Mouse (Mus musculus) heart, embryonic 11.5 days (tissue): ENCODE results near the gene Nsun7. TPM values are rescaled to one million over a fixed set of nuclear protein-coding genes. Genes with fewer than 3 reads are reported as not detected.

Experiments used
- ATAC-seq: fragments of 200-750 bp; cut with Nextera tagmentation; replicated peaks from 2 replicates; pipeline ENCODE4 v1.8.0; 2017; ENCODE audit warnings: moderate library complexity; ENCODE audit not compliant: insufficient number of reproducible peaks, low FRiP score, low TSS enrichment
- H3K27ac ChIP-seq: fragments of 300-500 bp; sonication (generic); 2 replicates; pipeline ENCODE4 v1.5.1; 2014; ENCODE audit warnings: mild to moderate bottlenecking, low read depth, low read length
- H3K27me3 ChIP-seq: fragments of 300-500 bp; sonication (generic); 2 replicates; pipeline ENCODE4 v1.6.1; 2014; ENCODE audit warnings: mild to moderate bottlenecking, low read length, mixed read lengths; ENCODE audit not compliant: control insufficient read depth, insufficient read depth
- H3K36me3 ChIP-seq: fragments of 300-500 bp; sonication (generic); 2 replicates; pipeline ENCODE4 v1.6.1; 2014; ENCODE audit warnings: mild to moderate bottlenecking, low read length, moderate library complexity, mixed read lengths; ENCODE audit not compliant: control insufficient read depth, insufficient read depth
- H3K4me1 ChIP-seq: fragments of 300-500 bp; sonication (generic); 2 replicates; pipeline ENCODE4 v1.6.1; 2014; ENCODE audit warnings: low read length; ENCODE audit not compliant: control insufficient read depth, insufficient read depth
- H3K4me2 ChIP-seq: fragments of 300-500 bp; sonication (generic); 2 replicates; pipeline ENCODE4 v1.6.1; 2014; ENCODE audit warnings: mild to moderate bottlenecking, moderate library complexity
- H3K4me3 ChIP-seq: fragments of 300-500 bp; sonication (generic); 2 replicates; pipeline ENCODE4 v1.5.1; 2014; ENCODE audit warnings: low read depth, low read length
- H3K9ac ChIP-seq: fragments of 300-500 bp; sonication (generic); 2 replicates; pipeline ENCODE4 v1.6.1; 2014; ENCODE audit warnings: mild to moderate bottlenecking, low read depth, low read length, moderate library complexity
- H3K9me3 ChIP-seq: fragments of 300-500 bp; sonication (generic); replicated peaks from 2 replicates; pipeline ENCODE4 v1.6.1; 2016; ENCODE audit warnings: low read length; ENCODE audit not compliant: control insufficient read depth
- WGBS: fragments of 180-500 bp; shearing (Covaris S2); extraction: QIAGEN DNeasy Blood & Tissue Kit; methylation state at CpG from one replicate; pipeline ENCODE4 v1.1.7; 2014; ENCODE audit not compliant: insufficient replicate concordance; 5-methylcytosine and 5-hydroxymethylcytosine counted together
- polyA plus RNA-seq: library from polyadenylated mRNA; unstranded; fragments of >200 nt; fragmentation: Nextera tagmentation; extraction: Ambion mirVana; gene quantifications from 2 replicates; pipeline ENCODE4 v1.2.1, GENCODE M21; 2014

Nsun7 gene
- polyA plus RNA-seq, 1 experiment from 2014 or later = 0.23 TPM

DNA sequence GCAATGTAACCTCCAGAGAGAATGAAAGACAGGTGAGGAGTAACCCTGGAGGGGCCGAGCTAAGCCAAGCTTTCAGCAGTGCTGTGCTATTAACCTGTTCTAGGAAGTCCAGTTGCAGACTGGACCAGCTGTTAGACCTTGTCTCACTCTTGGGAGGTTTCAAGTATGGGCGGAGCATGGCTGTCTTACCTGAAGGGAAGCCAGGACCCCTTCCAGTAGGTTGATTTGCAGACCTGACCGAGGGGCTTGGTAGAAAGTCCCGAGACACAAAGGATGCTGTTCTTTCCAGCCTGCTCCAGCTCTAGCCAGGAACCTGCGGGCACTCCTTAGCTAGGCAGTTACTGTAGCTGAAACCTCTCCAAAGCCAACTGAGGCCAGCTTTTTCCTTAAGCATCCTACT, 36.4 kb downstream of the Nsun7 start:
- Histone ChIP-seq H3K4me1 (no peaks in the 10 kb centered on the region), H3K9me3 (no peaks in the 10 kb centered on the region), H3K27ac (no peak overlapping the region), H3K36me3 (no peaks in the 10 kb centered on the region), H3K4me3 (no peak overlapping the region), H3K4me2 (no peak overlapping the region), H3K27me3 (no peaks in the 10 kb centered on the region), H3K9ac (no peak overlapping the region)
- WGBS = 90% methylated on average over 5 of the region's 5 CpGs
- no peak for ATAC-seq

GRCm38 (mm10) chr5:66298856-66299255, 39.2 kb downstream of the Nsun7 start:
- Histone ChIP-seq H3K4me3 (no peak overlapping the region), H3K36me3 (no peaks in the 10 kb centered on the region), H3K9ac (no peak overlapping the region), H3K27ac (no peak overlapping the region), H3K4me2 (no peak overlapping the region), H3K4me1 (no peaks in the 10 kb centered on the region), H3K27me3 (no peaks in the 10 kb centered on the region), H3K9me3 (no peaks in the 10 kb centered on the region)
- WGBS = 92% methylated on average over 6 of the region's 6 CpGs
- ATAC-seq = no peak

DNA sequence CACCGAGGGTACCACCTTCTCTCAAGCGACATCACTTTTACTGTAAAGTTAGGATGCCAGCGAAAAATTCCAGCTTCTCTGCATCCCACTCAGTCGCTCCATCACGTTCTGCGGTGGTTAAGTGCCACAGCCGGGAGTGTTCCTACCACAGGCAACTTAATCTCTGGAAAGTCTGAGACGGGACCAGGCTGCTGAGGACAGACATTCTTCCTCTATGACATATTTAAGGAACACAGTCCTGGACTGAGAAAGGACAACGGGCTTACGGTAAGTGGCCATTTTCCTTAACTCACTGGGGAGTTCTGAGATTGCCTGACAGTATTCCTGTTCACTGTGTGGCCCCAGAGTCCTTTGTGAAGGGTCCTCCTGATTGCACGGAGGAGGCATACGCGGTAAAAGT, 40.9 kb downstream of the Nsun7 start:
- no peaks in the 10 kb centered on the region for H3K36me3 ChIP-seq
- 67% methylated on average over 13 of the region's 13 CpGs for WGBS
- no peaks in the 10 kb centered on the region for H3K9me3 ChIP-seq
- no peaks in the 10 kb centered on the region for H3K4me1 ChIP-seq
- no peaks in the 10 kb centered on the region for H3K27me3 ChIP-seq
- no peak overlapping the region for H3K9ac ChIP-seq
- no peak overlapping the region for H3K4me3 ChIP-seq
- 0 out of 2 replicates have a peak overlapping the region, but pooled peaks have one; percentile 10 for H3K27ac ChIP-seq
- H3K4me2 ChIP-seq = no peak overlapping the region
- ATAC-seq = no peak; the same call in 1 of the 2 replicates

DNA sequence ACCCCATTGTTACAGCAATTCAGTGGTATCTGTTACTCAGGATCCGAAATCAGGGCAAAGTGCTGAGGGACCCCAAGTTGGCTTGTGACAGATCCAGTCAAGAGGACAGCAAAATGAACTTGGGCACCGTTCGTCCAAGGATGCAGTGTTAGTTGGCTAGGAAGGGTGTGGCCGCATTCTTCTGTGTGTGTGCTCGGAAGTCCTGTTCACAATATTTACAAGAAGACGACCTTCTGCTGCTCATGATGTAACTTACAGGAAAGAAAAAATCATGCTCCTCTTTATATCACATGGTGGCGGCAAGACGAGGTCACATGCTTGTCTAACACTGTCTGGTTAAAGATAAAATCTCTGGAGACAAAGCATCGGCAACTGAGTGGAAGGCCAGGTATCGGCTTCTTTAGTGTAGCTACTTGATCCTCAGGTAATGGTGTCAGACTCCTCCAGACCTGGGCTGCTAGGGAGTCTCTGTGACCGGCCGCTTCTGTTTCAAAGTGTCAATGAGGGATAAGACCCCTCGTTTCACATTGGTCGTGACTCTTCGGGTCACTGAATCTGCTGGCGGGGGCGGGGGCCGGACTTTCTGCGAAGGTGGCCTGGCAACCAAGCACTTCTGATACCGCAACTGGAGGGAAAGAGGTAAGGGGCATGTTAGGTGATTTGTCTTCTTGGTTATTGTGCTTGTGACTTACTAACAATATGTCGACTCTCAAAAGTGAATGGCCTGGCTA, 42.6 kb downstream of the Nsun7 start:
- no peaks in the 10 kb centered on the region for H3K27me3 ChIP-seq
- H3K4me2 ChIP-seq = no peak overlapping the region
- H3K36me3 ChIP-seq = no peaks in the 10 kb centered on the region
- 87% methylated on average over 21 of the region's 21 CpGs for WGBS
- H3K9ac ChIP-seq = no peak overlapping the region
- H3K27ac ChIP-seq = no peak overlapping the region
- H3K9me3 ChIP-seq = no peaks in the 10 kb centered on the region
- no peaks in the 10 kb centered on the region for H3K4me1 ChIP-seq
- H3K4me3 ChIP-seq = no peak overlapping the region
- no peak for ATAC-seq

DNA sequence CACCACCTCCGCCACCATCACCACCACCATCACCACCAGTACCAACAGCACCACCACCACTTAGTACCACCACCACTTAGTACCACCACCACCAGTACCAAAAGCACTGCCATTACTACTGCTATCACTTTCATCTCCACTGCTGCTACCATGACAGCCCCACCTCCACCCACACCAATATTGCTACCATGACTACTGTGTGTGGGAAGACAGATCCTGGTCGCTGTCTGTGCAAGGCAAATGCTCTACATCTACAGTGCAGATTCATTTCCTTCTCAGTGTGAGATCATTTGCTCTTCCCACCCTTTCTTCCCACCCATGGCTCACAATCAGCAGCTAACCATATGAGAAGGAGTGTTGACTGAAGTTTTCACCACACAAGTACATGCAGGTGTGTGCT, 43.2 kb downstream of the Nsun7 start:
- Histone ChIP-seq H3K4me2 (no peak overlapping the region), H3K9ac (no peak overlapping the region), H3K4me1 (no peaks in the 10 kb centered on the region), H3K4me3 (no peak overlapping the region), H3K9me3 (no peaks in the 10 kb centered on the region), H3K36me3 (no peaks in the 10 kb centered on the region), H3K27me3 (no peaks in the 10 kb centered on the region), H3K27ac (no peak overlapping the region)
- 83% methylated on average over 2 of the region's 2 CpGs for WGBS
- ATAC-seq = no peak

DNA sequence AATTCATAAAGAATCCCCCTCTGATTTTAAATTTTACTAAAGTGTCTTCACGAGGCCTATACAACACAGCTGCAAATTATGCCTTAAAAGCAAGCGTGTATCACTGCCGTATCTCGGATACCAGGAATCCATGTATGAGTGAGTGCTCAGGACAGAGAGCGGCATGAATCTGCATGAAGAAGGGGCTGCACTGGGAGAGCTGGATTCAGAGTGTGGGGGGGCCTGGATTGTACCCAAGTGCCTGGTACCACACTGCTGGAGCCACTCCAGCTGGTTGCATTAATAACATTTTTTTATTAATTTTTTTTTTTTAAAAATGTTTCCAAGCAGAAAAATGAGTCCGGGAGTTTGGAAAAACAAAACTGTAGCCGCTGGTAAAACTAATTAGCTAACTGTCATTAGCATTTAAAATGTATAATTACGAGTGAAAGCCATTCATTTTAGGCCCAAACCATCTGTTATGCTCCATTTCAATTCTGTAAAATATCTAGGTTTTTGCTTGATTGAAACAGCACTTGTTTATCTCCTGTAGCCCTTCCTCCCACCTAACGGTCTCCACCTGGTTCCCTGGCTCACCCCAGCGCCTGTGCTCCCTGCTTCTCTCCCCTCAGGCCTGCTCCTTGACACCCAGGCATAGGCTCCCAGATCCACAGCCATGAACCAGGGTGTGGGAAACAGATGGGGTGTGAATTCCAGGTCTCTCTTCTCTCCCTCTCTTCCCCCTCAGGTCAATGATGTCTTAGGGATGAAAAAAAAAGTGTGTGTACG, 44.8 kb downstream of the Nsun7 start:
- no peaks in the 10 kb centered on the region for H3K36me3 ChIP-seq
- no peak overlapping the region for H3K9ac ChIP-seq
- no peak overlapping the region for H3K27ac ChIP-seq
- ATAC-seq = no peak
- H3K4me1 ChIP-seq = no peaks in the 10 kb centered on the region
- H3K27me3 ChIP-seq = no peaks in the 10 kb centered on the region
- H3K9me3 ChIP-seq = no peaks in the 10 kb centered on the region
- WGBS = 83% methylated on average over 11 of the region's 11 CpGs
- no peak overlapping the region for H3K4me2 ChIP-seq
- no peak overlapping the region for H3K4me3 ChIP-seq

- Histone ChIP-seq H3K27me3 (no peaks in the 10 kb centered on the region), H3K36me3 (no peaks in the 10 kb centered on the region), H3K4me3 (no peak overlapping the region), H3K9ac (no peak overlapping the region), H3K27ac (no peak overlapping the region), H3K9me3 (no peaks in the 10 kb centered on the region), H3K4me1 (no peaks in the 10 kb centered on the region), H3K4me2 (no peak overlapping the region)
- WGBS = 80% methylated on average over 8 of the region's 8 CpGs
- ATAC-seq = no peak
Measured at GRCm38 (mm10) chr5:66305511-66305910, 45.8 kb downstream of the Nsun7 start.

DNA sequence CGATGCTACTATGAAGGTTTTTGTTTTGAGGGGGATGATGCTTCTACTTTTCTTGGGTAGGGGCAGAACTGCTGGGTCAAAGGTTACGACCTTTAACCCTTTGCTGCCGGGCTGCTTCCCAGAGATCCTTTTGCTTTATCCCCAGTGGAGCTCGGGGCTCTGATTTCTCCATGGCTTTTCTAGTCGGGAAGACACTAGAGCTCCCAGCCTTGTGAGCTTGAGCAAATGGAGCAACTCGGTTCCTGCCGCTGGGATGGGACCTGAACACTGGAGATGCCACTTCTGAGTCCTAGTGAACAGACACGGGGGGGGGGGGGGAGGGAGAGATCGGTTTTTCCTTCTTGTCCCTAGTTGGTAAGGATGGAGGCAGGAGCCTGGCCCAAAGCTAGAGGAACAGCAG, 50.6 kb downstream of the Nsun7 start:
- Histone ChIP-seq H3K4me2 (no peak overlapping the region), H3K4me3 (no peak overlapping the region), H3K27ac (no peak overlapping the region), H3K4me1 (no peaks in the 10 kb centered on the region), H3K36me3 (no peaks in the 10 kb centered on the region), H3K27me3 (no peaks in the 10 kb centered on the region), H3K9me3 (no peaks in the 10 kb centered on the region), H3K9ac (no peak overlapping the region)
- no peak for ATAC-seq
- WGBS = 84% methylated on average over 9 of the region's 9 CpGs
